Mouse (Mus musculus) olfactory bulb, adult 2 months (tissue): ENCODE results near the gene Oas2.

Source experiments
- CTCF ChIP-seq: fragments of 200-500 bp; IDR thresholded peaks from 2 replicates; pipeline ENCODE4 v1.5.1; 2012; ENCODE audit warnings: low read depth, mild to moderate bottlenecking, low read length, moderate library complexity; ENCODE audit not compliant: insufficient read depth
- POLR2A ChIP-seq: fragments of 200-500 bp; IDR thresholded peaks from 2 replicates; pipeline ENCODE4 v1.6.1; 2012; ENCODE audit warnings: mild to moderate bottlenecking, low read depth, low read length, moderate library complexity; ENCODE audit not compliant: insufficient read depth

DNA sequence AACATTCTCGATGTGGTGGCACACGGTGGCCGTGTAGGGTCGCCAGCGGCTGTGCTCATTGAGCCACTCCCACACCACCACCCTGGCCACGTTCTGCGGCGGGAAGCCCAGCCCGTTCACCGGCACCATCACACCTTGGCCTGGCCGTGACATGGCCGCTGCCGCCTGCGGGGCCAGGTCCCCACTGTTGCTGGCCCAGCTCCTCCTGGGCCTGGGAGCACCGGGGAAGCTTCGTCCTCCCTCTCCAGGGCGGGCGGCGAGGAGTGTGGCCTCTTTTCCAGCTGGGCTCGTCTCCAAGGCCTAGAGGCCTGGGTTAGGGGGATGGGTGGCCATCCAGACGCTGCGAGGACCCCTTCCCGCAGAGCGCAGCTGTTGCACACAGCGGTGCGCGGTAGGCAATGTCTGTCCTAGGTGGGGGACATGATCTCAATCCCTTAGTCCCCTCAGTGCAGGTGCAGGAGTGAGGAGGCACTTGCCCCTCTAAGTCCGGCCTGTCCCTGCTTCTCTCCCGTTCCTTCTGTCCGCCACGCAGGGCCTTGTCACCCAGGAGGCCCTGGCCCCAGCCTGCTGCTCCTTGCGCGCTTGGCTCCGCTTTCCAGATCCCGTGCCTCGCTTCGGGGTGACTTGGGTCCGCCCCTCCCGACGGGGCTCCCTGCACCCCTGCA, 39.4 kb downstream of the Oas2 start:
- no peak for TF ChIP-seq CTCF
- no peak for TF ChIP-seq POLR2A
